Mouse (Mus musculus) spleen, embryonic (tissue): ENCODE measurements around the gene Rab43.

ENCODE experiments used
- CTCF ChIA-PET: fragments of 350-600 bp; sonication (Branson Sonifier 250); formaldehyde crosslinking; loops from one replicate; lab custom pipeline; 2022; lab: Charles Lee

The Rab43 gene

GRCm38 (mm10) chr6:87811675-87812338 lies at the start of gene Rab43:
Gene Rab43, minus strand, starts transcription at chr6:87812164.
- CTCF ChIA-PET: interaction anchor here (0.7 to 1.3 kb wide), 2 partner anchors 11 to 13 kb away, joined by 3 to 9 read pairs; no protein-coding TSS in a partner anchor

DNA sequence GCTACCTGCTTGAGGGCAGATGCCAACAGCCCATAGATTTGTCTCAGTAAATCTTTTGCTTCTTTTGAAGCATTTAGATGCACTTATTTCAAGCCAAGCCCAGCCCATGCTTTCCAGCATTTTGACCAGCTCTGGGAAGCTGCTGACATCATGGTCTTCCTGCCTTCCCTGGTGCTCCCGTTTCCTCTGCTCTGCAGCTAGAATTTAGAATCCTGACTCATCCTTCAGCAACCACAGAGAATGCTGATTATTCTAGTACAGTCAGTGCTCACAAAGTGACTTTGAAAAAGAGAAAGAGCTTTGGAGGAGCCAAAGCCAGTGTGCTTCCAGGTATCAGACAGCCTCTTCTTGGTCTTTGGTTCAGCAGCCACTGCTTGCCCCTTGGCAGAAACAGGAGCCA lies 45.1 kb upstream of the Rab43 start:
- CTCF ChIA-PET: no interaction called here

- CTCF ChIA-PET: no interaction called here
These were observed 41.5 kb upstream of the Rab43 start for GRCm38 (mm10) chr6:87853446-87853845.

DNA sequence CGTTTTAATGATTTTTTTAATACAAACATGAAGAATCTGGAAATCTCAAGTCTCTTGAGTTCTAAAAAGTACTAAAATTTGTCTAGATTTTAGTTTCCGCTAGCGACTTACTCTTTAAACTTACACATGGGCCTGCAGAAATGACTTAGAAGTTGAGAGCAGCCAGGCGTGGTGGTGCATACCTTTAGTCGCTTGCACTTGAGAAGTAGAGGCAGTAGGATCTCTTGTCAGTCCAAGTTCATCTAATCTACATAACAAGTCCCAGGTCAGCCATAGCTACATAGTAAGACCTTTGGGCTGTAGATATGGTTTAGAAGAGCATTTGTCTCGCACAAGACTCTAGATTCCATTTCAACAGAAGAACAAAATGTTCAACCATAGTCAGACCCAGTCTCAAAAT lies 39.9 kb upstream of the Rab43 start:
- CTCF ChIA-PET: interaction anchor here (0.5 to 0.6 kb wide), 3 partner anchors 31 to 1317 kb away, joined by 3 to 4 read pairs (median 3); no protein-coding TSS in a partner anchor

DNA sequence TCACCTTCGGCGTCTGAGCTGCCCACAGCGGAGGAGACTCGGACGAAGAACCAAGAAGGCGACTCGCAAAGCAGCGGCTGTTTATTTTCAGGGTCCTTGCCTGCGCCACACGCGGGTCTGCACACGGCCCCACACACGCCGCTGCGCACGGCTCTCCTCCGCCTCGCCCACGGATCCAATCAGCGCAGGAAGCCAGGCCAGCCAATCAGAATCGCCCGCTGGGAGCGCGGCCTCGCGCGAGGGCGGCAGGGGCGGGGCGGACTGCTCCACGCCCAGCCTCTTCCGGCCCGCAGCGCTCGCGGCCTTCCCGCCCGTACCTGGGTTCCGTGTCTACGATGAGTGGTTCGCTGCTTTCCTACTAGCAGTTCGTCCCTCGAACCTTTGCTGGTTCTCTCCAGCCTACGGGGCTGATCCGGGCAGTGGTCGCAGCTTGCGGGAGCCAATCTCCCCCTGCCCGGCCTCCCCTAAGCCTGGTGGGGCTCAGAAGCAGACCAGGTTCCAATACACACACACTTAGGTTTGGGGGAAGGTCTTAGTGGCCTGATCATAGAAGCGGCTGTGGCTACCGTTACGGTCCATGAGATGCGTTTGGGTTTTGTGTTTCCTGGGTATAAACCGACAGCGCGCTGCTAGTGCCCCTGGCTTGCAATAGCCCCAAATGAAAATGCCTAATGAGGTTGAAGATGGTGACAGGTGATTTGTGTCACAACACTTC lies 39.1 kb upstream of the Rab43 start, which contains the start of gene Cnbp:
Gene Cnbp (minus strand): TSS at position 207 of the 715 bp plus-strand sequence.
- CTCF ChIA-PET: no interaction called here

DNA sequence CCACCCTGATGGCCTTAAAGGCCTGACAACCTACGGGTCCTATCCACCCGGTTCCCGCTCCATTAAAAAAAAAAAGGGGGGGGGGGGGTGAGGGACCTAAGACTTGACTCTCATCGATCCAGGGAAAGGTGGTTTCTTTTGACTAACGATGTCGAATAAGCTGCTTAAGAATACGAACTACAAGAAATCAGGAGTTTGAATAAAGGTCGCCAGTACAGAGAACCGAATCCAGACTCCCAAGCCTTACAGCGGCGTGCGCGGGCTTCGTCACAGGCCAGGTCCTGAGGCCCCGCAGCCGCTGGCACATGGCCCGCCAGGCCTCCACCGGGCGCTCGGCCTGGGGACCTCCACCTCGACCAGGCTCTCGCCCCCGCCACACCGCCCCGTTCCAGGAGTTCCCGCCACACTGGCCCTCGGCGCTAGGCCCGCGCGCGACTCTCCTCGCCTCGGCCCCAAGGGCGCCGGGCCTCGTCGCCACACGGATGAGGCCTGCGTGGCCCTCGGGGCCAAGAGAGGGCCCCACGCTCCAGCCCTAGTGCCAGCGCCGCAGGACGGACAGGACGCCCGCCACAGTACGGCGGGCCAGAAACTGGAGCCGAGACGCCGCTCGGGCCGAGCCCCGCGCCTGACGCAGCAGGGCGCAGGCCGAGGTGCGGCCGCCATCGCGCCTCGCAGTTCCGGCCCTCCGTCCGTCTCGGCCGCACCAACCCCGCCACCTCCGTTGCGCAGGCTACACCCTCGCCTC lies 38.4 kb upstream of the Rab43 start:
- CTCF ChIA-PET: interaction anchor here (0.9 kb wide), 1 partner anchor 11 kb away, joined by 3 read pairs; no protein-coding TSS in a partner anchor

DNA sequence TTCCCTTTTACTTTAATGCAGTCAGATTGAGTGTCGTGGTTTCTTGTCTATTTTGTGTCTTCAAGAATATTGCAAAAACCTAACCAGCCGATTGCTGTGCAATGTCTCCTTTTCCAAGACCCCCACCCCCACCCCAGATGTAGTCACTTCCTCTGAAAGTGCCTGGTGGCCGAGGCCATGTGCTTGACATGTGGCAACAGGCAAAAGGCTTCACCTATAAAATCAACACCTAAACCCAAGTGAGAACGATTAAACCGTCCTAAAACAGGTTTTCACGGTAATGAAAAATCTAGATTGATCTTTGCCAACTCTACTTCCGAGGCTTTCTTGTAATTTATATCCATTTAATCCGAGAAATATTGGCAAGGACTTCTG lies 37.8 kb upstream of the Rab43 start:
- CTCF ChIA-PET: interaction anchor here (0.9 kb wide), 1 partner anchor 10 kb away, joined by 3 read pairs; no protein-coding TSS in a partner anchor

GRCm38 (mm10) chr6:87846813-87847212 lies 34.8 kb upstream of the Rab43 start:
- CTCF ChIA-PET: interaction anchor here (0.7 kb wide), 1 partner anchor 57 kb away, joined by 3 read pairs; no protein-coding TSS in a partner anchor

- CTCF ChIA-PET: no interaction called here
These were observed 33.2 kb upstream of the Rab43 start for GRCm38 (mm10) chr6:87845031-87845695.

GRCm38 (mm10) chr6:87842254-87842653 lies 30.3 kb upstream of the Rab43 start:
- CTCF ChIA-PET: interaction anchor here (0.5 kb wide), 1 partner anchor 1349 kb away, joined by 3 read pairs; no protein-coding TSS in a partner anchor

DNA sequence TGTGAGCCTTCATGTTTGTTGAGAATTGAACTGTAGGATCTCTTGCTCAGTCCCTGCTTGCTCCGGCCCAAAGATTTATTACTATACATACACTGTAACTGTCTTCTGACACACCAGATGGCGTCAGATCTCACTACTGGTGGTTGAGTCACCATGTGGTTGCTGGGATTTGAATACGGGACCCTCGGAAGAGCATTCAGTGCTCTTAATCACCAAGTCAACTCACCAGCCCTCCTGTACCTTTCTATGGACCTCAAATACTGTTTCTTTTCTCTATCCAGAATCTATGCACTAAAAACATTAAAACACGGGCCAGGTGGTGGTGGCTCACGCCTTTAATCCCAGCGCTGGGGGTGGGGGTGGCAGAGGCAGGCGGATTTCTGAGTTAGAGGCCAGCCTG lies 29.7 kb upstream of the Rab43 start:
- CTCF ChIA-PET: no interaction called here

DNA sequence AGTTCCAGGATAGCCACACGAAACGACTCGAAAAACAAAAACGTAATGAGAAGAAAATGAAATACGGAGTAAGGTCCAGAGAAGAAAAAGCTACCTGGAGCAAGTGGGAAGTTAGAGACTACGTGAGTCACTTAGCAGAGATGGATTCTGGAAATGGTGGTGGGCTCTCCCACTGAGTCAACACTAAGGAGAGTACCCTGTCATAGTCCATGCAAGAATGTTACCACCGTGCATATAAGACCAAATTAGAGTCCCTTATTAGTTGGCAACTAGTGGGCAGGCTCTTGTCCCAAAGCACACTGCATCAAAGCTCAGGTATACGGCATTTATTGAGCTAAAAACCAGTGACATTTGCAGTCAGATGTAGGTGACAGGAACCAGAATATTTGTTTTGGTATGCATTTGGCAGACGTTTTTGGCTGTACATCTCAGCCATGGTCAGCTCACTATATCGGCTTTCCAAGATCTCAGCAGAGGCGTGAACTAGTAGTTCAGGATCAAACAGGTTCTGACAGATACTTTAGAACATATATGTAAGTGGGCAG lies 27.9 kb upstream of the Rab43 start:
- CTCF ChIA-PET: interaction anchor here (0.8 kb wide), 1 partner anchor 10 kb away, joined by 3 read pairs; no protein-coding TSS in a partner anchor

DNA sequence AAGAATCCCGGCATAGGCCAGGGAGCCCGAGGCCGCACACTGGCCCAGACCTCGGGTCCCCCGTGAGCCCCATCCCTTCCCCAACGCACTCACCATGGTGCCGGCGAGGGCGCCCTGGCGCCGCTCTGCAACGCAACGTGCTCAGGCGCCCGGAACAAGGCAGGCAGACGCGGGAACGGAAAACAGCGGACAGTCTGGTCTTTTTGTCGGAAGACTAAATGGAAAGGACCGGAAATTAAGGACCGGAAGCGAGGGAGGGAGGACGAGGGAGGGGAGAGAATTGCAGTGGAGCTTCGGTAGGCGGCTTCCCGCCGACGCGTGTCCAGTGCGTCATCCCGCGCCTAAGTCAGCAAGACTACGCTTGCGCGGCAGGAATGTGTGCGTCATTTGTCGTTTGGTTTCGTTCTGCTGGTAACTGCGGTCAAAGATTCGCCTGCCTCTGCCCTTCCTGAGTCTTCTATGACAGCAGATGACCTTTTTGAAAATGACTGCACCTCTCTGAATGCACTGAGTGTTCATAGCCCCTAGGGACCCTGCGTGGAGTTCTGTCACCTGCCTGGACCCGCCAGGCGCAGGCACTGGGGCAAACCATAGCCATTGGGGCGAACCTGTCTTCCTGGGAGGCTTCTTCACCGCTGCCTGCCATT lies 26.7 kb upstream of the Rab43 start, which contains the start of gene Isy1:
Gene Isy1 (minus strand): TSS at position 248 of the 647 bp plus-strand sequence.
- CTCF ChIA-PET: interaction anchor here (0.8 kb wide), 1 partner anchor 11 kb away, joined by 3 read pairs; no protein-coding TSS in a partner anchor

DNA sequence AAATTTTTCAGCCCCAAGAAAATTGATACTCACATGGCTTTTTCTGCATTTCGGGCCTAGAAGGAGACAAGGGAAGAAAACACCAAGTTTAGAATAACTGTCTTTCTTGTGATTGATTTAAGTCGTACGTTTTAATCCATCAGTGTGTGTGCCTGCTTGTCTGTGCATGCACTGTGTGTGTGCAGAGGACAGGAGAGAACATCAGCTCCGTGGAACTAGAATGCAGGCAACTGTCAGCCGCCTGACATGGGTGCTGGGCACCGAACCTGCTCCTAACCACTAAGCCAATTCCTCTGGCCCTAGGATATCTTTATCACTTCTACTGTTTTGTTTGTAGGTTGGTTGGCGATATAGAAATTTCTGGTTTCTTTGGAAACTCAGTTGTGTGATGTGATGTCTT lies 23.7 kb upstream of the Rab43 start, which contains the start of gene Gm45140:
Gene Gm45140 (minus strand): TSS at position 101 of the 400 bp plus-strand sequence.
- CTCF ChIA-PET: no interaction called here

- CTCF ChIA-PET: interaction anchor here (0.7 kb wide), 1 partner anchor 32 kb away, joined by 4 read pairs; no protein-coding TSS in a partner anchor
These were observed 8.4 kb upstream of the Rab43 start for GRCm38 (mm10) chr6:87820366-87820765.

GRCm38 (mm10) chr6:87814486-87814885 lies 2.5 kb upstream of the Rab43 start:
- CTCF ChIA-PET: no interaction called here

DNA sequence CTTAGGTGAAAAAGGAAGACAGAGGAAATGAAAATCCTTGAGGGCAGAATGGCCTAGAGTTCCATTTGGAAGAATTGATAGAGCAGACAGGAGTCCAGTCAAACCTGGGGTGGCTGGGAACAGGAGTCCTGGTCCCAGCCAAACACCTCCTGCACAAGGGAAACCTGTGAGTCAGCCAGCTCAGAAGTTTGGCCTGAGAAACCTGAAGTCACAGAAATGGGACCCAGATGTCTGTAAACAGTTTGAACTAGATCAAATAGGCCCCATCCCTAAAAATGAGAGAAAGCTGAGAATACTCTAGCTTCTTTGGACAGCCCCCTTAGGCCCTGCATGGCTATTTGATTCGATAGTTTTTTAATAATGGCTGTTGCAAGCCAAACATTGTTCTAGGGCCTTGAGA lies 692 bp upstream of the Rab43 start:
- CTCF ChIA-PET: interaction anchor here (1.3 kb wide), 1 partner anchor 10 kb away, joined by 3 read pairs; no protein-coding TSS in a partner anchor

- CTCF ChIA-PET: interaction anchor here (1.3 kb wide), 1 partner anchor 12 kb away, joined by 3 read pairs; no protein-coding TSS in a partner anchor
These were observed 973 bp downstream of the Rab43 start for GRCm38 (mm10) chr6:87810713-87811669.

GRCm38 (mm10) chr6:87810311-87810710 lies 1.7 kb downstream of the Rab43 start:
- CTCF ChIA-PET: no interaction called here
